Mouse (Mus musculus): ENCODE data around the gene Olfr1242. TPM values are rescaled to one million over a fixed set of nuclear protein-coding genes. Genes with fewer than 3 reads are reported as not detected.

The Olfr1242 gene
- not detected in 2 replicates for polyA plus RNA-seq (2012; rRNA removed)

- H3K4me3 ChIP-seq (ENCODE audit: insufficient read depth, low read depth, low read length) = no peak within 1 kb of the TSS
- H3K27me3 ChIP-seq (replicated peaks; ENCODE audit: control insufficient read depth, insufficient read depth, low read length) = no peaks in the 10 kb centered on the region
- no peak for TF ChIP-seq POLR2A (IDR thresholded peaks at IDR 0.05; ENCODE audit: low read depth, low read length)
- no peak for TF ChIP-seq CTCF (conservative IDR thresholded peaks at IDR 0.05; ENCODE audit: insufficient read depth, insufficient read length, low read depth, low read length)
- no peak within 1 kb of the TSS for H3K27ac ChIP-seq (ENCODE audit: insufficient read depth, low read depth, low read length)
- 80% methylated on average over 1 of the region's 1 CpGs for WGBS
- no peaks in the 10 kb centered on the region for H3K4me1 ChIP-seq (ENCODE audit: control insufficient read depth, insufficient read depth, low read length)
- no peaks in the 10 kb centered on the region for H3K36me3 ChIP-seq (ENCODE audit: control insufficient read depth, insufficient read depth, low read length)
- no peak for DNase-seq
Measured at GRCm38 (mm10) chr2:89498235-89498634, at the start of gene Olfr1242. TSS of gene Olfr1242 (minus strand) at chr2:89498335.

- Histone ChIP-seq H3K36me3 (ENCODE audit: control insufficient read depth, insufficient read depth, low read length) (no peaks in the 10 kb centered on the region), H3K4me1 (ENCODE audit: control insufficient read depth, insufficient read depth, low read length) (no peaks in the 10 kb centered on the region), H3K27ac (ENCODE audit: insufficient read depth, low read depth, low read length) (no peak overlapping the region), H3K4me3 (ENCODE audit: insufficient read depth, low read depth, low read length) (no peak overlapping the region), H3K27me3 (replicated peaks; ENCODE audit: control insufficient read depth, insufficient read depth, low read length) (no peaks in the 10 kb centered on the region)
- DNase-seq = no peak
- TF ChIP-seq POLR2A (IDR thresholded peaks at IDR 0.05; ENCODE audit: low read depth, low read length) (no peak), CTCF (conservative IDR thresholded peaks at IDR 0.05; ENCODE audit: insufficient read depth, insufficient read length, low read depth, low read length) (no peak)
- 52% methylated on average over 2 of the region's 2 CpGs for WGBS
Measured at GRCm38 (mm10) chr2:89544516-89544915, 46.4 kb upstream of the Olfr1242 start.

GRCm38 (mm10) chr2:89539923-89540322 is 41.8 kb upstream of the Olfr1242 start:
- Histone ChIP-seq H3K4me1 (ENCODE audit: control insufficient read depth, insufficient read depth, low read length) (no peaks in the 10 kb centered on the region), H3K27ac (ENCODE audit: insufficient read depth, low read depth, low read length) (no peak overlapping the region), H3K36me3 (ENCODE audit: control insufficient read depth, insufficient read depth, low read length) (no peaks in the 10 kb centered on the region), H3K27me3 (replicated peaks; ENCODE audit: control insufficient read depth, insufficient read depth, low read length) (no peaks in the 10 kb centered on the region), H3K4me3 (ENCODE audit: insufficient read depth, low read depth, low read length) (no peak overlapping the region)
- no peak for DNase-seq
- TF ChIP-seq CTCF (conservative IDR thresholded peaks at IDR 0.05; ENCODE audit: insufficient read depth, insufficient read length, low read depth, low read length) = no peak
- no peak for TF ChIP-seq POLR2A (IDR thresholded peaks at IDR 0.05; ENCODE audit: low read depth, low read length)
- 65% methylated on average over 1 of the region's 1 CpGs for WGBS

GRCm38 (mm10) chr2:89531387-89531786 is 33.3 kb upstream of the Olfr1242 start, which contains the start of gene Olfr1243:
TSS of gene Olfr1243 (minus strand) at chr2:89531487.
- no peaks in the 10 kb centered on the region for H3K4me1 ChIP-seq (ENCODE audit: control insufficient read depth, insufficient read depth, low read length)
- H3K36me3 ChIP-seq (ENCODE audit: control insufficient read depth, insufficient read depth, low read length) = no peaks in the 10 kb centered on the region
- WGBS = 81% methylated on average over 1 of the region's 1 CpGs
- H3K27ac ChIP-seq (ENCODE audit: insufficient read depth, low read depth, low read length) = no peak within 1 kb of the TSS
- TF ChIP-seq CTCF (conservative IDR thresholded peaks at IDR 0.05; ENCODE audit: insufficient read depth, insufficient read length, low read depth, low read length) = no peak
- TF ChIP-seq POLR2A (IDR thresholded peaks at IDR 0.05; ENCODE audit: low read depth, low read length) = no peak
- no peak for DNase-seq
- H3K27me3 ChIP-seq (replicated peaks; ENCODE audit: control insufficient read depth, insufficient read depth, low read length) = no peaks in the 10 kb centered on the region
- no peak within 1 kb of the TSS for H3K4me3 ChIP-seq (ENCODE audit: insufficient read depth, low read depth, low read length)

GRCm38 (mm10) chr2:89487026-89487425 is 11.1 kb downstream of the Olfr1242 start, which contains the start of gene Olfr1241:
TSS of gene Olfr1241 (minus strand) at chr2:89487126.
- no peaks in the 10 kb centered on the region for H3K27me3 ChIP-seq (replicated peaks; ENCODE audit: control insufficient read depth, insufficient read depth, low read length)
- no peak within 1 kb of the TSS for H3K27ac ChIP-seq (ENCODE audit: insufficient read depth, low read depth, low read length)
- no peak for TF ChIP-seq CTCF (conservative IDR thresholded peaks at IDR 0.05; ENCODE audit: insufficient read depth, insufficient read length, low read depth, low read length)
- no peaks in the 10 kb centered on the region for H3K36me3 ChIP-seq (ENCODE audit: control insufficient read depth, insufficient read depth, low read length)
- no peak within 1 kb of the TSS for H3K4me3 ChIP-seq (ENCODE audit: insufficient read depth, low read depth, low read length)
- no peak for DNase-seq
- no peaks in the 10 kb centered on the region for H3K4me1 ChIP-seq (ENCODE audit: control insufficient read depth, insufficient read depth, low read length)

GRCm38 (mm10) chr2:89442900-89443299 is 55.2 kb downstream of the Olfr1242 start, which contains the start of gene Olfr1240:
TSS of gene Olfr1240 (minus strand) at chr2:89443000.
- no peak for DNase-seq
- H3K27me3 ChIP-seq (replicated peaks; ENCODE audit: control insufficient read depth, insufficient read depth, low read length) = no peaks in the 10 kb centered on the region
- 81% methylated on average over 3 of the region's 3 CpGs for WGBS
- no peaks in the 10 kb centered on the region for H3K4me1 ChIP-seq (ENCODE audit: control insufficient read depth, insufficient read depth, low read length)
- H3K4me3 ChIP-seq (ENCODE audit: insufficient read depth, low read depth, low read length) = no peak within 1 kb of the TSS
- TF ChIP-seq POLR2A (IDR thresholded peaks at IDR 0.05; ENCODE audit: low read depth, low read length) (no peak), CTCF (conservative IDR thresholded peaks at IDR 0.05; ENCODE audit: insufficient read depth, insufficient read length, low read depth, low read length) (no peak)
- no peak within 1 kb of the TSS for H3K27ac ChIP-seq (ENCODE audit: insufficient read depth, low read depth, low read length)
- no peaks in the 10 kb centered on the region for H3K36me3 ChIP-seq (ENCODE audit: control insufficient read depth, insufficient read depth, low read length)

Other genes starting within 250 kb of the Olfr1242 start
- gene Olfr1228, start 244.3 kb downstream of the Olfr1242 start, polyA plus RNA-seq (2012; rRNA removed) = not detected in 2 replicates
- gene Olfr1229, start 210.3 kb downstream of the Olfr1242 start, polyA plus RNA-seq (2012; rRNA removed) = not detected in 2 replicates
- not detected in 2 replicates for gene Olfr1230, start 201.1 kb downstream of the Olfr1242 start, polyA plus RNA-seq (2012; rRNA removed)
- not detected in 2 replicates for gene Olfr1231, start 191.3 kb downstream of the Olfr1242 start, polyA plus RNA-seq (2012; rRNA removed)
- not detected in 2 replicates for gene Olfr1232, start 168.7 kb downstream of the Olfr1242 start, polyA plus RNA-seq (2012; rRNA removed)
- gene Olfr1233, start 155.9 kb downstream of the Olfr1242 start, polyA plus RNA-seq (2012; rRNA removed) = not detected in 2 replicates
- gene Olfr1234, start 133.5 kb downstream of the Olfr1242 start, polyA plus RNA-seq (2012; rRNA removed) = not detected in 2 replicates
- gene Olfr1238, start 88.7 kb downstream of the Olfr1242 start, polyA plus RNA-seq (2012; rRNA removed) = not detected in 2 replicates
- gene Olfr1239, start 77.9 kb downstream of the Olfr1242 start, polyA plus RNA-seq (2012; rRNA removed) = not detected in 2 replicates
- not detected in 2 replicates for gene Olfr1240, start 55.3 kb downstream of the Olfr1242 start, polyA plus RNA-seq (2012; rRNA removed)
- not detected in 2 replicates for gene Olfr1241, start 11.2 kb downstream of the Olfr1242 start, polyA plus RNA-seq (2012; rRNA removed)
- not detected in 2 replicates for gene Olfr1243, start 33.2 kb upstream of the Olfr1242 start, polyA plus RNA-seq (2012; rRNA removed)
- not detected in 2 replicates for gene Olfr1245, start 80.1 kb upstream of the Olfr1242 start, polyA plus RNA-seq (2012; rRNA removed)
- not detected in 2 replicates for gene Olfr1246, start 94.8 kb upstream of the Olfr1242 start, polyA plus RNA-seq (2012; rRNA removed)
- gene Olfr1247, start 115.8 kb upstream of the Olfr1242 start, polyA plus RNA-seq (2012; rRNA removed) = not detected in 2 replicates
- not detected in 2 replicates for gene Olfr1248, start 119.9 kb upstream of the Olfr1242 start, polyA plus RNA-seq (2012; rRNA removed)
- not detected in 2 replicates for gene Olfr1249, start 136.6 kb upstream of the Olfr1242 start, polyA plus RNA-seq (2012; rRNA removed)
- gene Olfr1250, start 163.1 kb upstream of the Olfr1242 start, polyA plus RNA-seq (2012; rRNA removed) = not detected in 2 replicates
- not detected in 2 replicates for gene Olfr1251, start 173.6 kb upstream of the Olfr1242 start, polyA plus RNA-seq (2012; rRNA removed)
- not detected in 2 replicates for gene Olfr1252, start 226.7 kb upstream of the Olfr1242 start, polyA plus RNA-seq (2012; rRNA removed)